Mouse (Mus musculus): Measurements from ENCODE around the gene Pip5kl1. TPM values are rescaled to one million over a fixed set of nuclear protein-coding genes. Genes with fewer than 3 reads are reported as not detected.

Gene Pip5kl1
- total RNA-seq, 2 experiments from 2014 or later: 0.31 TPM; not detected in 1

- ATAC-seq (ENCODE audit: poor library complexity, severe bottlenecking): peak; percentile 66
These were observed 8.5 kb downstream of the Pip5kl1 start for GRCm38 (mm10) chr2:32582830-32583799.

GRCm38 (mm10) chr2:32585149-32585714 is 10.6 kb downstream of the Pip5kl1 start:
- ATAC-seq (ENCODE audit: poor library complexity, severe bottlenecking): no peak

GRCm38 (mm10) chr2:32586871-32587351 is 12.3 kb downstream of the Pip5kl1 start, which contains the start of gene St6galnac4:
Gene St6galnac4, plus strand, starts transcription at chr2:32587095.
- peak; percentile 80 for ATAC-seq (ENCODE audit: poor library complexity, severe bottlenecking)

GRCm38 (mm10) chr2:32587731-32588321 is 13.2 kb downstream of the Pip5kl1 start:
- peak; percentile 59 for ATAC-seq (ENCODE audit: poor library complexity, severe bottlenecking)

- ATAC-seq (ENCODE audit: poor library complexity, severe bottlenecking): no peak
These were observed 14.7 kb downstream of the Pip5kl1 start for GRCm38 (mm10) chr2:32589213-32589795.

GRCm38 (mm10) chr2:32590224-32590623 is 15.6 kb downstream of the Pip5kl1 start:
- no peak for ATAC-seq (ENCODE audit: poor library complexity, severe bottlenecking)

- no peak for ATAC-seq (ENCODE audit: poor library complexity, severe bottlenecking)
These were observed 16.7 kb downstream of the Pip5kl1 start for GRCm38 (mm10) chr2:32591249-32591648.

GRCm38 (mm10) chr2:32596725-32597124 is 22.1 kb downstream of the Pip5kl1 start:
- no peak for ATAC-seq (ENCODE audit: poor library complexity, severe bottlenecking)

GRCm38 (mm10) chr2:32597248-32597647 is 22.7 kb downstream of the Pip5kl1 start:
- no peak for ATAC-seq (ENCODE audit: poor library complexity, severe bottlenecking)

- ATAC-seq (ENCODE audit: poor library complexity, severe bottlenecking): no peak
These were observed 23.1 kb downstream of the Pip5kl1 start for GRCm38 (mm10) chr2:32597699-32598098.

GRCm38 (mm10) chr2:32598506-32598905 is 23.9 kb downstream of the Pip5kl1 start:
- no peak for ATAC-seq (ENCODE audit: poor library complexity, severe bottlenecking)

GRCm38 (mm10) chr2:32599409-32599808 is 24.8 kb downstream of the Pip5kl1 start, which contains the start of gene St6galnac6:
Gene St6galnac6, plus strand, starts transcription at chr2:32599709.
- ATAC-seq (ENCODE audit: poor library complexity, severe bottlenecking): no peak

- ATAC-seq (ENCODE audit: poor library complexity, severe bottlenecking): peak; percentile 83
These were observed 26.9 kb downstream of the Pip5kl1 start for GRCm38 (mm10) chr2:32601417-32602065.

GRCm38 (mm10) chr2:32602600-32603054 is 28.0 kb downstream of the Pip5kl1 start:
- peak; percentile 65 for ATAC-seq (ENCODE audit: poor library complexity, severe bottlenecking)

- no peak for ATAC-seq (ENCODE audit: poor library complexity, severe bottlenecking)
These were observed 30.0 kb downstream of the Pip5kl1 start for GRCm38 (mm10) chr2:32604631-32605030.

- ATAC-seq (ENCODE audit: poor library complexity, severe bottlenecking): peak; percentile 57
These were observed 31.9 kb downstream of the Pip5kl1 start for GRCm38 (mm10) chr2:32606161-32607142.

- ATAC-seq (ENCODE audit: poor library complexity, severe bottlenecking): peak; percentile 48
These were observed 32.8 kb downstream of the Pip5kl1 start for GRCm38 (mm10) chr2:32607262-32607947.

GRCm38 (mm10) chr2:32608141-32608777 is 33.7 kb downstream of the Pip5kl1 start:
- peak; percentile 58 for ATAC-seq (ENCODE audit: poor library complexity, severe bottlenecking)
